Mouse (Mus musculus): ENCODE data around the gene Retreg1. TPM values are rescaled to one million over a fixed set of nuclear protein-coding genes. Genes with fewer than 3 reads are reported as not detected.
"Not testable (repeated sequence)": the region's sequence is repeated elsewhere in the genome, so short reads cannot be mapped to it uniquely, and the experiment has no call there.

Gene Retreg1
- polyA plus RNA-seq, 1 experiment from 2014 or later = 27.3 TPM

DNA sequence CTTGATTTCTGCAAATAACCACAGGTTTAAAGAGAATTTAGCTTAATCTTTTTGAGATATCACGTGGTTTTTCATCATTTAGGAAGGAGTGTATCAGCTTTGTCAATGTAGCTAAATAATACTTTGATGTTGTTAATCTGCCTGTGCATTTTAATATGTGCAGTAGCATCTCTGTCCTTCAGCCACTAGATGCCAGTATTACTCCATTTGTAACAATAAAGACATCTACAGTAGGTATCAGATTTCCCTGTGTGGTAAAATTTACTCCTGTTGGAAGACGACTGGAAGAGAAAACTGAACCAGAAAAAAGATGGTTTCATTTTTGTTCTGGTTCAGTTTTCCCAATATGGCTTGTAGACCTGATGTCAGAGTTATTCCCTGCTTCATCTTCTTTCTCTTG lies 152.5 kb downstream of the Retreg1 start:
- no peak for DNase-seq (ENCODE audit: low spot score)

DNA sequence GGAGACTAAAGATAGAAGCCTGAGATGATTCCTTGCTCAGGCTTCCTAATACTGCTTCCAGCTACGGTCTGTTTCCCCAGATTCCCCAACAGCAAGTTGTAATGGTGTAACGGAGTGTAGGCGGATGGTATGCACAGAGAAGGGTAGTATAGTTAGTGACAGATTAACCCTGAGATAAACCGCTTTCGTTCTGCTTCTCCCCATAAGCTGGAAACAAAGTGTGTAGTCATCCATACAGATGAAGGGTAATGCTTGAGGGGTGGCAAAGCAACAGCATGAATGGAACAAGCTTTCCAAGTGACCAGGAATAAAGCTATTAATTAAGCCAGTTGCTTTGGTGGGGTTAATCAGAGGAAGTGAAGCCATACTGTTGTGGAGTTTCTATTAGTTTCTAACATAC lies 156.6 kb downstream of the Retreg1 start:
- DNase-seq (ENCODE audit: low spot score) = not testable (repeated sequence)

DNA sequence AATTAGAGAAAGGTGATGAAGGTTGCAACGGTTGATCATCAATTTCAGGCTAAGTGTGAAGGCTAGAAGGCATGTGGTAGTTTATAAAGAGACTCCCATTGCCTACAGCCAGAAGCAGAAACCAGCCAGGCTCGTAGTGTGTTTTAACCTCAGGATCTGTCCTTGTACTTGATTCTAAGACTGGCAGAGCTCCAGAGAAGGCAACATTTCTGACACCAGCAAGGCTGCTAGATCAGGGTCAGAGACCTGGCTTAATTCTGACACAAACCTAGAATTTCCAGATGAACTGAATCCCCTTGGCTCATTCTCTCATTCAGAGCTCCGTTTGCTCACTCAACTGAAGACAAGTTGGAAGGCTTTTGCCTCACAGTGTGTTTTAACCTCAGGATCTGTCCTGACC lies 165.6 kb downstream of the Retreg1 start:
- no peak for DNase-seq (ENCODE audit: low spot score)

DNA sequence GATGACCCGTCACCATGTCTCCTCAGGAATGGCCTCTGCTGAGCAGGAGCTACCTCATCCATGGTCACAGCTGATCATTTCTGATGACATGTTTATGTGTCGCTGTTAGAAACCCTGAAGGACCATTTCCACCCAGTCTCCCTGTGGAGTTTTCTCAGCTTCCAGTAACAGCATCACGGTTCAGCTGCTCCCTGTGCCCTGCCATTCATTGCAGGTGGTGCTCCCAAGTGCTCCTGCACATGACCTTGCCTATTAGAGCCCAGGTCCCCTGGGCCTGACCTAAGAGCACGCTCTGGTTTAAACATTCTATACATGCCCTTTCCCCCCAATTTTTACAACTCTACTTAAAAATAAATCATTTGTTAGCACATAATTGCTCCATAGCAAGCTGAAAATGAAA lies 169.9 kb downstream of the Retreg1 start:
- DNase-seq (ENCODE audit: low spot score) = no peak

DNA sequence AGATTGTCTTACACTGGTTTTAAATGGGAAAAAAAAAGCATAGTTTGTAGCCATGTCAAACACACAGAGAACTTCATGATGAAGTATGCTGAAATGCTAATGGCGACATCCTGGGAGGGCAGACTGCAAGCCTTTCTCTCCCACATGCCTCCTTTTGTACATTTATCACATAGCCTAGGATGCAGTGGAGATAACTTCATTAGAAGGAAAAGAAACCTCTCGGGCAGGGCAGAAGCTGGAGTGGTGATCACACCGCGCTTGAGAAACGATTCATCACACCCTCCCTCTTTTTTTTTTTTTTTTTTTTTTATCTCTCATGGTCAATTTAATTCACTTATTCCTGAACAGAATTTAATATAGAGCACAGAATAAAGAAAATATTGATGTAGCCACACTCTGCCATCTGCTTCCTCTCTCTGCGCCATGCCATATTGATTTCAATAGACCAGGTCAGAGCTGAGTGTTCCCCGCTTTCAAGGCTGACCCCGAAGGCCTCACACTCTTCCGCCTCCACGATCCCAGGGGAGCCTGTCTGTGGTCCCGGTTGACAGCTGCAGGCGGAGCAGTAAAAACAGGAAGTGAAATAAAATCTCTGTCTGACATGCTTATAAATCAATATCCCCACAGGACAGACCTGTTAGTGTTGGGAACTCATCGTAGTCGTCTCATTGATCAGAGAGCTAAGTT lies 173.1 kb downstream of the Retreg1 start:
- no peak for DNase-seq (ENCODE audit: low spot score)

DNA sequence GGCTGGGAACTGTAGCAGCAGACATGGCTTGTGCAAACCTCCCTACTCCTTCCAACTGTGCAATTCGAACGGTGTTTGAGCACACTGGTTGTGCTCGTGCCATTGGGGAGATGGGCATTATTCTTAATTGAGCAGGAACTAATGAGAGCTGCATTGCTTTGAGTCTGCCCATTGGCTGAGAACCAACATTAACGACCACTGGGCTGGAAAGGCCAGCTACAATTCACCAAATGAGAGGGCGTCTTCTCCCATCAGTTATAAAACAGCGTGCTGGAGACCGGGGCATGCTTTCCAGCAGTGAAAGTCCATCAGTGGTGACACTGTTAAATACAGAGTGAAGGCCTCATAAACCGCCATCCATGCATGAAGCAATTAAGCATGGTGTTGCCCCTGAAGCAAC lies 178.7 kb downstream of the Retreg1 start:
- DNase-seq (ENCODE audit: low spot score) = no peak

DNA sequence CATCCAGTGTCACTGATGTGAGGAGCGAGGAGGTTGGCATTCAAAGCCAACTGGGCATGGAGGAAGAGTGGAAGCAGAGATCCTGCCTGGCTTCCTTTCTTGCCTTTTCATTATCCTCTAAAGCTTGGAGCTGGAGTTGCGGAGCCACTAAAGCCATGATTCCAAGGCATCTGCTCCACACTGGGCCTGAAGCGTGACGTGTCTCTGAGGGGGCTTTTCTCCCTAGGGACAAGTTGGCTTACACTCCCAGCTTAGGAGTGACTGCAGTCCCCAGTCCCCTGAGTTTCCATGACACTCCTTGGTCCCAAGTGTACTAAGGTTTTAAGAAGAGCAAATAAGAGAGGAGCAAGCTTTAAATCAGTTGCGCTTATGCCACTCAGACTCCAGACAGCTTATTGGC lies 179.7 kb downstream of the Retreg1 start:
- no peak for DNase-seq (ENCODE audit: low spot score)

Small RNA genes lying within 50 kb of the gene (microRNA-seq; reads per million reads assigned to microRNA genes)
- not detected for gene Mir7212 (ENCODE audit: borderline number of aligned reads)

Other genes starting within 250 kb of the Retreg1 start
- 14.1 and 16.3 TPM in 2 replicates for gene Myo10, start 220.7 kb upstream of the Retreg1 start, polyA plus RNA-seq (2015; fragmentation: Nextera tagmentation; extraction: Ambion mirVana)
- 24.9 and 34.6 TPM in 2 replicates for gene Zfp622, start 141.2 kb downstream of the Retreg1 start, polyA plus RNA-seq (2015; fragmentation: Nextera tagmentation; extraction: Ambion mirVana)

All from thymus, postnatal 0 days (tissue).